Mouse (Mus musculus): ENCODE results near the gene Clasrp.
A peak's percentile ranks its signal among the peaks of the same experiment; 100 is the strongest.
"Not testable (repeated sequence)": the region's sequence is repeated elsewhere in the genome, so short reads cannot be mapped to it uniquely, and the experiment has no call there.

The Clasrp gene

GRCm38 (mm10) chr7:19609641-19610332, 5.5 kb upstream of the Clasrp start:
- no peak for DNase-seq (ENCODE audit: low read depth)

- no peak for DNase-seq (ENCODE audit: low read depth)
Measured at GRCm38 (mm10) chr7:19607291-19607690, 3.0 kb upstream of the Clasrp start.

- not testable (repeated sequence) for DNase-seq (ENCODE audit: low read depth)
Measured at GRCm38 (mm10) chr7:19604606-19605214, 424 bp upstream of the Clasrp start.

- no peak for DNase-seq (ENCODE audit: low read depth)
Measured at GRCm38 (mm10) chr7:19603055-19603454, 1.2 kb downstream of the Clasrp start.

- DNase-seq (ENCODE audit: low read depth) = no peak
Measured at GRCm38 (mm10) chr7:19600562-19600961, 3.7 kb downstream of the Clasrp start.

- no peak for DNase-seq (ENCODE audit: low read depth)
Measured at GRCm38 (mm10) chr7:19593061-19593730, 11.1 kb downstream of the Clasrp start.

- peak; percentile 27 for DNase-seq (ENCODE audit: low read depth)
Measured at GRCm38 (mm10) chr7:19589917-19590316, 14.4 kb downstream of the Clasrp start.

GRCm38 (mm10) chr7:19589207-19589606, 15.1 kb downstream of the Clasrp start:
- peak; percentile 17 for DNase-seq (ENCODE audit: low read depth)

GRCm38 (mm10) chr7:19586269-19586668, 18.0 kb downstream of the Clasrp start:
- DNase-seq (ENCODE audit: low read depth) = no peak

GRCm38 (mm10) chr7:19580634-19581033, 23.7 kb downstream of the Clasrp start:
- no peak for DNase-seq (ENCODE audit: low read depth)

- no peak for DNase-seq (ENCODE audit: low read depth)
Measured at GRCm38 (mm10) chr7:19579751-19580150, 24.5 kb downstream of the Clasrp start.

- DNase-seq (ENCODE audit: low read depth) = no peak
Measured at GRCm38 (mm10) chr7:19578436-19578835, 25.9 kb downstream of the Clasrp start.

- no peak for DNase-seq (ENCODE audit: low read depth)
Measured at GRCm38 (mm10) chr7:19577877-19578414, 26.3 kb downstream of the Clasrp start.

- no peak for DNase-seq (ENCODE audit: low read depth)
Measured at GRCm38 (mm10) chr7:19577141-19577852, 27.0 kb downstream of the Clasrp start, which contains the start of the genes Zfp296 and Gemin7. Zfp296 (plus strand) TSS chr7:19577287. Gemin7 (minus strand) TSS chr7:19577595.

GRCm38 (mm10) chr7:19575559-19575958, 28.7 kb downstream of the Clasrp start:
- no peak for DNase-seq (ENCODE audit: low read depth)

- DNase-seq (ENCODE audit: low read depth) = no peak
Measured at GRCm38 (mm10) chr7:19573776-19574140, 30.5 kb downstream of the Clasrp start.

GRCm38 (mm10) chr7:19572926-19573775, 31.1 kb downstream of the Clasrp start:
- peak; percentile 37 for DNase-seq (ENCODE audit: low read depth)

- no peak for DNase-seq (ENCODE audit: low read depth)
Measured at GRCm38 (mm10) chr7:19569647-19570046, 34.6 kb downstream of the Clasrp start.

- DNase-seq (ENCODE audit: low read depth) = no peak
Measured at GRCm38 (mm10) chr7:19567426-19567825, 36.9 kb downstream of the Clasrp start.

- DNase-seq (ENCODE audit: low read depth) = no peak
Measured at GRCm38 (mm10) chr7:19565803-19566202, 38.5 kb downstream of the Clasrp start.

- DNase-seq (ENCODE audit: low read depth) = no peak
Measured at GRCm38 (mm10) chr7:19564455-19564854, 39.8 kb downstream of the Clasrp start.

Measured in fibroblast of lung, adult 2 months (primary cell).